Mouse (Mus musculus): ENCODE results near the gene Ankfn1. TPM values are rescaled to one million over a fixed set of nuclear protein-coding genes. Genes with fewer than 3 reads are reported as not detected.

Gene Ankfn1
- polyA plus RNA-seq, 1 experiment from 2014 or later: 0.82 TPM

- H3K27me3 ChIP-seq (ENCODE audit: insufficient read depth, poor library complexity, severe bottlenecking): no peaks in the 10 kb centered on the region
- H3K4me3 ChIP-seq: no peak overlapping the region
- no peak for DNase-seq (ENCODE audit: low spot score)
- no peaks in the 10 kb centered on the region for H3K36me3 ChIP-seq
- H3K4me1 ChIP-seq (replicated peaks): no peaks in the 10 kb centered on the region
- no peak overlapping the region for H3K27ac ChIP-seq
- WGBS: 79% methylated on average over 11 of the region's 11 CpGs
- H3K9me3 ChIP-seq: no peaks in the 10 kb centered on the region
These were observed 356.6 kb downstream of the Ankfn1 start for GRCm38 (mm10) chr11:89420767-89421438.

- Histone ChIP-seq H3K27me3 (ENCODE audit: insufficient read depth, poor library complexity, severe bottlenecking) (no peaks in the 10 kb centered on the region), H3K4me3 (no peak overlapping the region), H3K36me3 (no peaks in the 10 kb centered on the region), H3K27ac (no peak overlapping the region), H3K4me1 (replicated peaks) (no peaks in the 10 kb centered on the region), H3K9me3 (no peaks in the 10 kb centered on the region)
- DNase-seq (ENCODE audit: low spot score): no peak
- WGBS: 88% methylated on average over 2 of the region's 2 CpGs
These were observed 357.6 kb downstream of the Ankfn1 start for GRCm38 (mm10) chr11:89419863-89420262.

- 75% methylated on average over 12 of the region's 12 CpGs for WGBS
- H3K36me3 ChIP-seq: no peaks in the 10 kb centered on the region
- no peaks in the 10 kb centered on the region for H3K9me3 ChIP-seq
These were observed 358.8 kb downstream of the Ankfn1 start for GRCm38 (mm10) chr11:89418644-89419043.

GRCm38 (mm10) chr11:89416769-89417168, 360.7 kb downstream of the Ankfn1 start:
- Histone ChIP-seq H3K27ac (no peak overlapping the region), H3K9me3 (no peaks in the 10 kb centered on the region), H3K4me3 (no peak overlapping the region), H3K27me3 (ENCODE audit: insufficient read depth, poor library complexity, severe bottlenecking) (no peaks in the 10 kb centered on the region), H3K4me1 (replicated peaks) (no peaks in the 10 kb centered on the region), H3K36me3 (no peaks in the 10 kb centered on the region)
- WGBS: 74% methylated on average over 6 of the region's 6 CpGs
- DNase-seq (ENCODE audit: low spot score): no peak

More at GRCm38 (mm10) chr11:89418644-89419043, 358.8 kb downstream of the Ankfn1 start:
- no peaks in the 10 kb centered on the region for H3K27me3 ChIP-seq (ENCODE audit: insufficient read depth, poor library complexity, severe bottlenecking)
- H3K4me3 ChIP-seq: no peak overlapping the region
- no peak for DNase-seq (ENCODE audit: low spot score)
- H3K27ac ChIP-seq: no peak overlapping the region
- no peaks in the 10 kb centered on the region for H3K4me1 ChIP-seq (replicated peaks)

- Histone ChIP-seq H3K4me1 (replicated peaks) (no peaks in the 10 kb centered on the region), H3K9me3 (no peaks in the 10 kb centered on the region), H3K4me3 (no peak overlapping the region), H3K27ac (no peak overlapping the region), H3K27me3 (ENCODE audit: insufficient read depth, poor library complexity, severe bottlenecking) (no peaks in the 10 kb centered on the region), H3K36me3 (no peaks in the 10 kb centered on the region)
- 89% methylated on average over 6 of the region's 6 CpGs for WGBS
- no peak for DNase-seq (ENCODE audit: low spot score)
These were observed 368.7 kb downstream of the Ankfn1 start for GRCm38 (mm10) chr11:89408774-89409173.

GRCm38 (mm10) chr11:89404489-89404888, 373.0 kb downstream of the Ankfn1 start:
- Histone ChIP-seq H3K4me3 (no peak overlapping the region), H3K9me3 (no peaks in the 10 kb centered on the region), H3K27ac (no peak overlapping the region), H3K27me3 (ENCODE audit: insufficient read depth, poor library complexity, severe bottlenecking) (no peaks in the 10 kb centered on the region), H3K36me3 (no peaks in the 10 kb centered on the region), H3K4me1 (replicated peaks) (no peaks in the 10 kb centered on the region)
- 87% methylated on average over 1 of the region's 1 CpGs for WGBS
- no peak for DNase-seq (ENCODE audit: low spot score)

GRCm38 (mm10) chr11:89403436-89403835, 374.0 kb downstream of the Ankfn1 start:
- Histone ChIP-seq H3K9me3 (no peaks in the 10 kb centered on the region), H3K27me3 (ENCODE audit: insufficient read depth, poor library complexity, severe bottlenecking) (no peaks in the 10 kb centered on the region), H3K27ac (no peak overlapping the region), H3K4me1 (replicated peaks) (no peaks in the 10 kb centered on the region), H3K36me3 (no peaks in the 10 kb centered on the region), H3K4me3 (no peak overlapping the region)
- DNase-seq (ENCODE audit: low spot score): no peak
- WGBS: 93% methylated on average over 14 of the region's 14 CpGs

GRCm38 (mm10) chr11:89388851-89389250, 388.6 kb downstream of the Ankfn1 start:
- Histone ChIP-seq H3K4me1 (replicated peaks) (0 out of 2 replicates have a peak, but pooled peaks cover 3% of the 10 kb centered on the region), H3K9me3 (no peaks in the 10 kb centered on the region), H3K27me3 (ENCODE audit: insufficient read depth, poor library complexity, severe bottlenecking) (no peaks in the 10 kb centered on the region), H3K27ac (no peak overlapping the region), H3K4me3 (no peak overlapping the region), H3K36me3 (no peaks in the 10 kb centered on the region)
- 84% methylated on average over 2 of the region's 2 CpGs for WGBS
- no peak for DNase-seq (ENCODE audit: low spot score)

- Histone ChIP-seq H3K27ac (peak overlapping the region; percentile 53; the same call in 1 of the 2 replicates), H3K36me3 (no peaks in the 10 kb centered on the region), H3K27me3 (ENCODE audit: insufficient read depth, poor library complexity, severe bottlenecking) (no peaks in the 10 kb centered on the region), H3K4me3 (no peak overlapping the region), H3K9me3 (no peaks in the 10 kb centered on the region), H3K4me1 (replicated peaks) (peaks cover 15% of the 10 kb centered on the region)
- DNase-seq (ENCODE audit: low spot score): no peak
- 83% methylated on average over 2 of the region's 2 CpGs for WGBS
These were observed 394.8 kb downstream of the Ankfn1 start for GRCm38 (mm10) chr11:89382634-89383009.

- no peaks in the 10 kb centered on the region for H3K9me3 ChIP-seq
- DNase-seq (ENCODE audit: low spot score): peak; percentile 8
- peaks cover 15% of the 10 kb centered on the region for H3K4me1 ChIP-seq (replicated peaks)
- WGBS: 30% methylated on average over 8 of the region's 8 CpGs
- H3K36me3 ChIP-seq: no peaks in the 10 kb centered on the region
- H3K4me3 ChIP-seq: no peak overlapping the region
- H3K27me3 ChIP-seq (ENCODE audit: insufficient read depth, poor library complexity, severe bottlenecking): no peaks in the 10 kb centered on the region
- peak overlapping the region; percentile 53; the same call in 1 of the 2 replicates for H3K27ac ChIP-seq
These were observed 395.4 kb downstream of the Ankfn1 start for GRCm38 (mm10) chr11:89381782-89382633.

- no peak overlapping the region for H3K27ac ChIP-seq
- H3K4me3 ChIP-seq: no peak overlapping the region
- 0 out of 2 replicates have a peak, but pooled peaks cover 5% of the 10 kb centered on the region for H3K4me1 ChIP-seq (replicated peaks)
- no peaks in the 10 kb centered on the region for H3K36me3 ChIP-seq
- no peaks in the 10 kb centered on the region for H3K27me3 ChIP-seq (ENCODE audit: insufficient read depth, poor library complexity, severe bottlenecking)
- WGBS: 84% methylated on average over 14 of the region's 14 CpGs
- no peak for DNase-seq (ENCODE audit: low spot score)
- no peaks in the 10 kb centered on the region for H3K9me3 ChIP-seq
These were observed 406.5 kb downstream of the Ankfn1 start for GRCm38 (mm10) chr11:89370941-89371340.

GRCm38 (mm10) chr11:89370373-89370772, 407.1 kb downstream of the Ankfn1 start:
- Histone ChIP-seq H3K9me3 (no peaks in the 10 kb centered on the region), H3K36me3 (no peaks in the 10 kb centered on the region), H3K27me3 (ENCODE audit: insufficient read depth, poor library complexity, severe bottlenecking) (no peaks in the 10 kb centered on the region), H3K4me1 (replicated peaks) (0 out of 2 replicates have a peak, but pooled peaks cover 5% of the 10 kb centered on the region), H3K4me3 (no peak overlapping the region), H3K27ac (no peak overlapping the region)
- WGBS: 85% methylated on average over 7 of the region's 7 CpGs
- no peak for DNase-seq (ENCODE audit: low spot score)

GRCm38 (mm10) chr11:89363981-89364380, 413.5 kb downstream of the Ankfn1 start:
- no peaks in the 10 kb centered on the region for H3K36me3 ChIP-seq
- no peak overlapping the region for H3K4me3 ChIP-seq

More at GRCm38 (mm10) chr11:89363981-89364380, 413.5 kb downstream of the Ankfn1 start:
- 84% methylated on average over 3 of the region's 3 CpGs for WGBS
- H3K27me3 ChIP-seq (ENCODE audit: insufficient read depth, poor library complexity, severe bottlenecking): no peaks in the 10 kb centered on the region
- H3K4me1 ChIP-seq (replicated peaks): no peaks in the 10 kb centered on the region
- DNase-seq (ENCODE audit: low spot score): no peak
- H3K9me3 ChIP-seq: no peaks in the 10 kb centered on the region
- H3K27ac ChIP-seq: no peak overlapping the region

Measured in hindbrain, embryonic 10.5 days (tissue).